In genomic region chr14:21181053-21181452, GRCm38 (mm10) we compare ENCODE assay signal across 22 mouse cellular contexts.
A peak's percentile ranks its signal among the peaks of the same experiment; 100 is the strongest.
DNase-seq lines count a peak whose midpoint lies in the region; ATAC-seq and TF ChIP-seq lines count a peak whose summit lies in the region.
"Had no signal": no experiment of that assay in that cellular context is flagged by ENCODE, and none has a peak within 500 bp of the region (broad histone marks: within the 10 kb centered on the region; RNA-seq: fewer than 3 reads in every experiment).

No protein-coding gene starts in this region.

- H3K9ac ChIP-seq in hindbrain, postnatal 0 days (replicated peaks; ENCODE audit: low read length), result no peak overlapping the region
- no peak overlapping the region for H3K9ac ChIP-seq in stomach, postnatal 0 days (ENCODE audit: low read length)
- H3K9ac ChIP-seq: embryonic facial prominence, embryonic 15.5 days; forebrain, embryonic 15.5 days; heart, embryonic 12.5 days; hindbrain, embryonic 15.5 days had no signal

- H3K4me3 ChIP-seq in hindbrain, postnatal 0 days (ENCODE audit: low read length), result no peak overlapping the region
- no peak overlapping the region for H3K4me3 ChIP-seq in stomach, postnatal 0 days (ENCODE audit: low read depth, low read length)
- H3K4me3 ChIP-seq: embryonic facial prominence, embryonic 15.5 days; erythroblast, embryonic 14.5 days; forebrain, embryonic 15.5 days; heart, embryonic 12.5 days; hindbrain, embryonic 15.5 days had no signal

- H3K4me1 ChIP-seq in hindbrain, postnatal 0 days (ENCODE audit: insufficient read depth, low read length), result no peaks in the 10 kb centered on the region
- H3K4me1 ChIP-seq in stomach, postnatal 0 days (replicated peaks; ENCODE audit: control insufficient read depth, insufficient read depth), result no peaks in the 10 kb centered on the region
- H3K4me1 ChIP-seq: embryonic facial prominence, embryonic 15.5 days; forebrain, embryonic 15.5 days; hindbrain, embryonic 15.5 days had no signal

- H3K4me2 ChIP-seq in hindbrain, postnatal 0 days (ENCODE audit: low read depth, low read length), result no peak overlapping the region
- H3K4me2 ChIP-seq in stomach, postnatal 0 days (replicated peaks; ENCODE audit: low read depth), result no peak overlapping the region
- H3K4me2 ChIP-seq: embryonic facial prominence, embryonic 15.5 days; forebrain, embryonic 15.5 days; heart, embryonic 12.5 days; hindbrain, embryonic 15.5 days had no signal

- 74% methylated on average over 3 of the region's 3 CpGs for WGBS in hindbrain, postnatal 0 days
- WGBS in stomach, postnatal 0 days, result 50% methylated on average over 3 of the region's 3 CpGs

- H3K27me3 ChIP-seq in hindbrain, postnatal 0 days (ENCODE audit: insufficient read depth, low read length), result no peaks in the 10 kb centered on the region
- no peaks in the 10 kb centered on the region for H3K27me3 ChIP-seq in stomach, postnatal 0 days (ENCODE audit: control insufficient read depth, insufficient read depth, low read length)
- H3K27me3 ChIP-seq: CH12.LX; embryonic facial prominence, embryonic 15.5 days; forebrain, embryonic 15.5 days; heart, embryonic 12.5 days; hindbrain, embryonic 15.5 days; Patski had no signal

- no peaks in the 10 kb centered on the region for H3K9me3 ChIP-seq in hindbrain, postnatal 0 days (ENCODE audit: low read length)
- no peaks in the 10 kb centered on the region for H3K9me3 ChIP-seq in stomach, postnatal 0 days (ENCODE audit: control insufficient read depth, low read length)
- H3K9me3 ChIP-seq: embryonic facial prominence, embryonic 15.5 days; forebrain, embryonic 15.5 days; heart, embryonic 12.5 days; hindbrain, embryonic 15.5 days had no signal

- no peak for TF ChIP-seq EP300 in stomach, postnatal 0 days (optimal IDR thresholded peaks at IDR 0.05)

- TF ChIP-seq CTCF in hindbrain, postnatal 0 days (IDR thresholded peaks at IDR 0.05; ENCODE audit: low read depth), result no peak
- no peak for TF ChIP-seq CTCF in stomach, postnatal 0 days (IDR thresholded peaks at IDR 0.05; ENCODE audit: low read depth)

- DNase-seq in fat pad, adult 2 months (ENCODE audit: extremely low read depth, low read depth, low spot score), result peak; percentile 33
- peak; percentile 59 for DNase-seq in thymus, postnatal 0 days (ENCODE audit: low spot score)
- peak; percentile 23 for DNase-seq in thymus, postnatal 4 days
- DNase-seq in hindbrain, postnatal 0 days (ENCODE audit: low spot score), result no peak
- no peak for DNase-seq in stomach, postnatal 0 days (ENCODE audit: low spot score)
- DNase-seq: adrenal gland, postnatal 14 days; cerebellum, adult 11-12 months; cerebellum, adult 9-11 months; embryo, embryonic 11 days; gastrocnemius, postnatal 10 days; heart, postnatal 36 days had no signal

- no peak overlapping the region for H3K27ac ChIP-seq in hindbrain, postnatal 0 days
- H3K27ac ChIP-seq in stomach, postnatal 0 days (replicated peaks), result no peak overlapping the region
- H3K27ac ChIP-seq: embryonic facial prominence, embryonic 15.5 days; forebrain, embryonic 15.5 days; hindbrain, embryonic 15.5 days had no signal

- peak; percentile 69 for ATAC-seq in megakaryocyte, adult 5-6 weeks (ENCODE audit: poor library complexity, severe bottlenecking)
- ATAC-seq in hindbrain, postnatal 0 days, result no peak
- ATAC-seq in frontal cortex, adult (ENCODE audit: low TSS enrichment), result no peak
- ATAC-seq in stomach, postnatal 0 days (ENCODE audit: low FRiP score, low TSS enrichment), result no peak
- ATAC-seq: activated CD4-positive, CD25-positive, alpha-beta regulatory T cell, adult 4 months; forebrain, embryonic 15.5 days; inflammation-experienced regulatory T-cells, adult 6 months; Patski had no signal

- no peaks in the 10 kb centered on the region for H3K36me3 ChIP-seq in hindbrain, postnatal 0 days (ENCODE audit: insufficient read depth, low read length)
- H3K36me3 ChIP-seq in stomach, postnatal 0 days (ENCODE audit: control insufficient read depth, insufficient read depth, low read length), result no peaks in the 10 kb centered on the region
- H3K36me3 ChIP-seq: embryonic facial prominence, embryonic 15.5 days; forebrain, embryonic 15.5 days; hindbrain, embryonic 15.5 days had no signal

Comparison
In these comparisons a context has a peak if more than half of its experiments do, and no peak if none do; other contexts are left out.
1. DNase-seq: peak in fat pad, adult 2 months (single experiment), thymus, postnatal 0 days (single experiment) and thymus, postnatal 4 days (single experiment); none in hindbrain, postnatal 0 days (single experiment) and stomach, postnatal 0 days (single experiment).